Mouse (Mus musculus) small intestine, adult 2 months (tissue): ENCODE data around the gene Fam20b.

Source experiments
- CTCF ChIP-seq: fragments of 200-500 bp; IDR thresholded peaks from 2 replicates; pipeline ENCODE4 v1.5.1; 2012; ENCODE audit warnings: low read depth, mild to moderate bottlenecking, control low read depth, inconsistent platforms, low read length, moderate library complexity, mixed read lengths; ENCODE audit not compliant: insufficient replicate concordance, insufficient read length; ENCODE audit errors: extremely low read depth
- POLR2A ChIP-seq: fragments of 200-500 bp; IDR thresholded peaks from 2 replicates; pipeline ENCODE4 v1.6.1; 2012; ENCODE audit warnings: low read depth, mild to moderate bottlenecking, control low read depth, inconsistent platforms, low read length, moderate library complexity

- TF ChIP-seq CTCF (no peak), POLR2A (no peak)
Observed at GRCm38 (mm10) chr1:156754608-156755413, 35.9 kb upstream of the Fam20b start.
